Mouse (Mus musculus) urinary bladder, postnatal 10 days (tissue): ENCODE measurements around the gene E030018B13Rik.

Source experiments
- DNase-seq: peaks from one replicate; pipeline ENCODE4 v3.0.0; 2022; ENCODE audit warnings: low spot score

The E030018B13Rik gene

DNA sequence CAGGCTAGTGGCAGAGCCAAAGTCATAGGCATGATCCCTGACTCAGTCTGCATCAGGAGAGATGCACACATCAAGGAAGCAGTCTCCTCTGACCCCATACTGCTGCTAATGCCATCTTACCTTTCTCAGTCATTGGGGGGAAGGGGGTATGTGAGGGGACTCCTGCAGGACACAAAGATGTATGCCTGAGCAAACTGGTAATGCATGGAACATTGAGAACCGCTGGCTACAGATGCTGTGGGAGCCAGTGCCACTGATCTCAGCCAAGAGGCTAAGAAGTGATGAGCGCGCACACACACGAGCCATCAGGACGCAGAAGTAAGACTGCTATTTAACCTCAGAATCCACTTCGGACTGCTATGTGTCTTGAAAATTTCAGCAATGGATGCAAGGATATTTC, 18.5 kb upstream of the E030018B13Rik start:
- DNase-seq: no peak

DNA sequence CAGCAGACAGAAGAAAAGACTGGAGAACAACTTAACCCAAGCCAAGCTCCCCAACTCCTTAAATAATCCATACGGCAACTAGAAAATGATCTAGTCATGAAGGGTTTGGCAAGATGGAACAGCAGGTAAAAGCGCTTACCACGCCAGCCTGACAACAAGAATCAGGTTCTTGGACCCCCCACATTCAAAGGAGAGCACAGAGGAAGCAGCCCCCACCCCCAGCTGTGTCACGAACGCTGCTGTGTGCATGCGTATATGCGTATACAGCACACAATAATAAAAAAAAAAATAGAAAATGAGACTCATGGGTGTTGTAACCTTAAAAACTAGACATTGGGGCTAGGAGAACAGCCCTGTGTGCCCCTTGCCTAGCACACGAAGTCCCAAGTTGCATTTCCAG, 16.7 kb upstream of the E030018B13Rik start:
- no peak for DNase-seq

- no peak for DNase-seq
Measured at GRCm38 (mm10) chr7:63900411-63900810, 16.2 kb upstream of the E030018B13Rik start.

DNA sequence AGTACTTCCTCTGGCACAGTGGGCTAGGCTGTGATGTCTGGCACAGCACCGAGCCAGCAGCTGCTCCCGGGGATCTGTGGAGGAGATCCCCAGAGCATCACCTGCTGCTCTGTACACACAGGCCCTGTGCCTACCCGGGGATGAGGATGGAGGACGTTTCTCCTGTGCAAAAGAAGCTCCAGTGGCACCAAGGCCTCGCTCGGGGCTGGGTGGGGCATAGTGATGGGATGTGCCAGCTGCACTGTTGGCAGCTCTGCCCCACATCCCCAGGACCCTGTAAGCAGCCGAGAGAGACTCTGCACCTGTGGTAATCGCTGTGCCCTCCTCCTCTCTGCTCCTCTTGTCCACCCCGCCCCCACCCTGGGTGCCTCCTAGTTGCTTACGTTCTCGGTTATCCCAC, 15.3 kb upstream of the E030018B13Rik start:
- no peak for DNase-seq

DNA sequence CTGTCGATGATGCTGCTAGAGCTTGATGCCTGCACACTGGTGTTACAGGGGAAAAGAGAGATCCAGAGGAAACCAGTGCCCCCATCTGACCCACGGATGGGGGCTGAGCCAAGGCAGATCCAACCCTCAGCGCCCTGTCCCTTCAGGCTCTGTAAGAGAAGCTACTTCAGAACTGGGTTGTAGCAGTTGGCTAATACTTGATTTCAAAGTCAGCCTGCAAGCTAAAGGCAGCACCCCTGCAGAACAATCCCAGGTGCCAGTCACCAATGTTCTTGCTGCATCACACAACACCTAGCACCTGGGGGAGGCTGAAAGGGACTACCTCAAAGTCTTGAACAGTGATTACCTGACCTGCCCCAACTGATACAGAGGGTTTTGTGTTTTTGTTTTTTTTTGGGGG, 14.7 kb upstream of the E030018B13Rik start:
- DNase-seq: no peak

DNA sequence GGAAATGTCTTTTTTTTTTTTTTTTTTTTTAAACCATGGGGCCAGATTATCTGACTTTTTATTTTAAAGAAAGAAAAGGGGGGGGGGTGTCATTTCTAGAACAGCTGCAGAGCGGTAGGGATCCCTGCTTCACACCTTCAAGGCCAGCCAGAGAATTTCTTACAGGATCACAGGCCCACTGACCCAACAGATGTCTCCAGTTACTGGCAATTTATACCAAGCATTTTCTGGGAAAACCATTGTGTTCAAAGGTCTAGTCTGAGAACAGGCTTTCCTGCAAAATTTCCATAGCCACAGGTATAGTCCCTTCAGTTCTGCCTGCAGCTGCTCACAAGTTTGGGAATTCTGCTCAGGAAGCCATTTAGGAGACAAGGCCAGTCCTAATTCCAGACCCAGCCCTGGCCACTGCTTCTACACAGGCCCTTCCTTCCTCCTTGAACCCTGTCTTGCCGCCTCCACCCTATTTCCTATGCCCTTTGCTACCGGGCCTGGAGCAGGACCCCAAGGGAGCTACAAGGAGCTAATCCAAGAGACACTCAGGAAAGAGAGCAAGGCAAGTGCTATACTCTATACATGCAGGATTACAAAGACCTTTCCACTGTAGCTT, 13.9 kb upstream of the E030018B13Rik start:
- no peak for DNase-seq

- no peak for DNase-seq
Measured at GRCm38 (mm10) chr7:63903635-63904380, 12.8 kb upstream of the E030018B13Rik start.

DNA sequence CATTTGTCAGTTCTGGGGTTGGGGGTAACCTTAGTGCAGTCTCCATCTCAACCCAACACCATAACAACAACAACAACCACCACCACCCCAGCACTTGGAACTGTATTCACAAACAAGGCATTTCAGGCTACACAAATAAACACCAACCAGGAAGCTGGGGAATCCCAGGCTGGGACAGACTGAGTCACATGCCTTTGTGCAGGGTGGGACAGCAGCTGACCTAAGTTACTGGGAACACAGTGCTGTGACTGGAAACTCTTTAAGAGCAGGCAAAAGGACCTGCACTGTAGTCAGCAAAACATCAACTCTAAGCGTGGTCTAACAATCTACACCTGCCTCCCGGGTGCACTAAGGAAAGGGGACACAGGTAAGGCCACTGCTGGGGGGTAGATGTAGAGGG, 11.5 kb upstream of the E030018B13Rik start:
- no peak for DNase-seq

- DNase-seq: no peak
Measured at GRCm38 (mm10) chr7:63905642-63906041, 11.0 kb upstream of the E030018B13Rik start.

- DNase-seq: no peak
Measured at GRCm38 (mm10) chr7:63907778-63908495, 8.7 kb upstream of the E030018B13Rik start.

- no peak for DNase-seq
Measured at GRCm38 (mm10) chr7:63908496-63909285, 8.0 kb upstream of the E030018B13Rik start.

GRCm38 (mm10) chr7:63910225-63910624, 6.4 kb upstream of the E030018B13Rik start:
- no peak for DNase-seq

GRCm38 (mm10) chr7:63910912-63911311, 5.7 kb upstream of the E030018B13Rik start:
- no peak for DNase-seq

DNA sequence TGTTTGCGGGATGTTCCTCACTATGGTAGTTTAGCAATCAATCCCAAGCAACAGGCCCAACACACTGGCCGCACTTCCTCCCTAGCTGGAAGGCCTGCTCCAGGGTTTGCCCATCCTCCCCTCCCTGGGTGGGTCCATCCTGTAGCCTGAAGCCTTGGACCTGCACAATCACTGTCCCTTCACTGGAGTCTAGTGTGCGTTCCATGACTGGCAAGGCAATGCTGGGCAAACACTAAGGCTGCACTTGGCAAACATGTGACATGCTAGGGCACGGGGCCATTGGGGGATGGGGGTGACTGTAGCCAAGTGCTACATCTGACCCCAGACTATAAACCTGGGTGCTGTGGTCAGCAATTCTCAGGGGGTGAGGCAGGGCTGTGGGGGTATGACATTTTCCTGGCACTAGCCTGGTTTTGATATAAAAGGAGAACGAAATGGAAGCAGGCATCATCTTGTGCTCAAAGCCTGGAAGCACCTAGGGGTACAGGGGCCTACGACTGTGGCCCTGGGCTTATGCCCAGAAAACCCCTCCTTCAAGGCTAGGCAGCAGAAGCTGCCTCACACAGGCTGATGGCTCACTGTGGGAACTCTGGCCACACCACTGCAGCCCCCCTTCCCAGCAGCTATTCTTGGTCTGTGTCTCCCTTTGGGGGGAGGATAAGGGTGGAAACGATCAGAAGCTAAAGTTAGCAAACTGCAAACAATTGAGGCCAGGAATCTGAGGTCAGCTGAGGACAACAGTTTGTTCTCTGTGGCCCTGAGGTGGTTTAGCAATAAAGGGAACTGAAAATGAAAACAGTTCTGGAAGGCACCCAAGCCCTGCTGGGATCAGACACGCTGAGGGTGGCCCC, 5.0 kb upstream of the E030018B13Rik start:
- no peak for DNase-seq

DNA sequence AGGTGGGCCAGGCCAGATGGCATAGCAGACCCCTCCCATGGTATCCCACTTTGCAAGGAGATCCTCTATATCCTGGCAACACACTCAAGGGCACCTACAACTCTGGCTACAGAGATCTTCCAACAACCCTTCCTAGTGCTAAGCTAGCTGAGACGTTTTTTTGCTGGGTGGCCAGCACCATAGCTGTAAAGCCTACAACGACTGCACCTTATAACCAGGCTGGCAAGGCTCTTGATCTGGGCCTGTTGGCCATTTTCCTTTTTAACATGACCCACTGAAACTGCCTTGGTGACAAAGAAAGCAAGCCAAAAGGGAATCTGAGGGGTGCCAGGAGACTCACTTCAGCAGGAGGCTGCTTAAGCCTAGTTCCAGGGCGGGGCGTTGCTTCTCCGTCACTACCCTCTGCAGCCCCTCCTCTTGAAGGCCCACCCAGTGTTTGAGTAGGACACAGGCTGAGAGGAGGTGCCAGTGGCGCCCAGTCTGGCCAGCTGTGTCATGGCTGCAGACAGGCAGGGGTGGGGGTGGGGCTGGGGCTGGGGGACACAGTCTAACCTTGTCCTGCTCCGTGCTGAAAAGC, 4.3 kb upstream of the E030018B13Rik start:
- no peak for DNase-seq

GRCm38 (mm10) chr7:63912924-63913723, 3.5 kb upstream of the E030018B13Rik start:
- DNase-seq: no peak

DNA sequence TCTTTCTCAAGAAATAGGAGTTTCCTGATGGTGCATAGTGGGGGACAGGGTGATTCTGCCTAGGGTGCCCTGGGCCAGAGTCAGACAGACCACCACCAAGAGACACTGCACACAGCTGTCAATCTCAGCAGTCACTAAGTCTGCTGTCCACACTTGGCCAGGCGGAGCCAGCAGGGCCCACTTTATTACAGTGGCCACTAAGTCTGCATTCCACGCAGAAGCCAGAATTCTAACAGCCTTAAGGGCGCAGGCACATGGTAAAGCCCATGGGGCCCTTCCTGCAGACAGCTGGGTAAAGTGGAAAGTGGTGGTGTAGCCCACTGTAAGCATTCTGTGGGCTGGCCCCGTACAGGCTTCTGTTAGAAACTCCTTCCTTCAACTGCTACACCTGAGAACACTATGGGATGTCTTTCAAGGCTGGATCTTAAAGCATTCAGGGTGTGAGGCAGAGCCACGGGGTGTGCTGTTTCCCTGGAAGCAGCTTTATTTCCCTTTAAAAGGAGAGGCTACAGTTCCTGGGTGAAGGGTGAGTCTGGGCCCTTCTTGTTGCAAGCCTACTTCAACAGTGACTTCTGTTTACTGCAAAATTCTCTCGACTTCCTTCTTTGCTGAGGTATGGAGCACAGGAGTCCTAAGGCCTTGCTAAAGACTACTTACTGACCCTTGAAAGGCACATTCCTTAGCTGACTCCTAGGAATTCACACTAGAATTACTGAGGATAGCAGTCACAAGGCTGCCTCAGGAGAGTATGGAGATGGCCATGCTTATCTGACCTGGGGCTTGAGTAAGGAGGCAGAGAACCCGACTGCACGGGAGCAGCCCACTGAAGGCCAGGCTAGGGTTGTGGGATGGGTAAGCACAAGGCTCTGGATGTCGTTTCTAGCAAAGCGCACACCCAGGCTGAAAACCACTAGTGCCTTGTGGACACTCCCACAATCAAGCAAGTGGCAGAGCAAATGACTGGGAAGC, 2.6 kb upstream of the E030018B13Rik start:
- no peak for DNase-seq

DNA sequence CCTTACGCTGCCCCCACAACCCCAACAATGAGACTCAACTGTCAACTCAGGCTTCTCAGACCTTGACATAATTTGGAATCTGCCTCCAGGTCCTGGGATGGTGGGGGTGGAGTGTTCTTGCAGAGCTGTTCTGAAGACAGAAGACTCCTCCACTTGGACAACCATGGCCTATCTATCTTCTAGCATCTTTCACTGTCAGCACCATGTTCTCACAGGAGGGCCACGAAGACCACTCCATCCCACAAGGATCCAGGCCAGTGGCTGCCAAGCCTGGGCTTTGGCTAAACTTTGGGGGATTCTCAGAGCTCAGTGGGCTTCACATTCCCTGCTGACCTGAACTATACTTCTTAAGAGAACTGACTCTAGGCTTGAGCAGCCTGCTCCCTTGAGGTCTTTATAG, 1.8 kb upstream of the E030018B13Rik start:
- DNase-seq: no peak

DNA sequence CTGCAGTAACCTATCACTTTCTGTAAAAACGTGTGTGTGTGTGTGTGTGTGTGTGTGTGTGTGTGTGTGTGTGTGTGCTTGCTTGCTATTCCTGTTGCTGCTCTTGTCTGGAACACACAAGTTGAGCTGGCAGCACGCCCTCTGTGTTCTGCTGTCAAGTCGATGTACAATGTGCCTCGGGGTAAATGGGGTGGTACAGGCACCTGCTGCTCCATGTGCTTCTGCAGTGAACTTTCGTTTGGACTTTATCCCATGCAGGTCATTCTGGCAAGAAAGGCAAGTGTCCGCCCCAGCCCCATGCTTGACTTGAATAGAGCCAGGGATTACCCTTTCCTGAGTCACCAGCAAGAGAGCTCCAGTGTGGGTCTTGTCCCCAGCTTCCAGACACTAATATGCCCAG, 1.0 kb downstream of the E030018B13Rik start:
- DNase-seq: no peak
